Mouse (Mus musculus): ENCODE measurements around the gene Sfn. TPM values are rescaled to one million over a fixed set of nuclear protein-coding genes. Genes with fewer than 3 reads are reported as not detected.

Sfn gene
- polyA plus RNA-seq, 1 experiment = not detected

GRCm38 (mm10) chr4:133613026-133613425, 11.1 kb upstream of the Sfn start:
- WGBS = 85% methylated on average over 8 of the region's 8 CpGs

GRCm38 (mm10) chr4:133612416-133612815, 10.4 kb upstream of the Sfn start:
- WGBS = 95% methylated on average over 7 of the region's 7 CpGs
- no peak for TF ChIP-seq CTCF (IDR thresholded peaks at IDR 0.05; ENCODE audit: insufficient read depth, low read depth, low read length)
- TF ChIP-seq POLR2A (IDR thresholded peaks at IDR 0.05; ENCODE audit: insufficient read depth, low read depth, low read length) = no peak
- H3K4me1 ChIP-seq (ENCODE audit: control insufficient read depth, insufficient read depth, low read length) = peaks cover 34% of the 10 kb centered on the region
- no peak overlapping the region for H3K4me3 ChIP-seq (ENCODE audit: insufficient read depth, low read depth, low read length)
- H3K27ac ChIP-seq (ENCODE audit: insufficient read depth, low read depth, low read length) = no peak overlapping the region

More at GRCm38 (mm10) chr4:133613026-133613425, 11.1 kb upstream of the Sfn start:
- no peak overlapping the region for H3K4me3 ChIP-seq (ENCODE audit: insufficient read depth, low read depth, low read length)
- no peak overlapping the region for H3K27ac ChIP-seq (ENCODE audit: insufficient read depth, low read depth, low read length)
- peaks cover 34% of the 10 kb centered on the region for H3K4me1 ChIP-seq (ENCODE audit: control insufficient read depth, insufficient read depth, low read length)
- TF ChIP-seq CTCF (IDR thresholded peaks at IDR 0.05; ENCODE audit: insufficient read depth, low read depth, low read length) (no peak), POLR2A (IDR thresholded peaks at IDR 0.05; ENCODE audit: insufficient read depth, low read depth, low read length) (no peak)

- no peak for TF ChIP-seq CTCF (IDR thresholded peaks at IDR 0.05; ENCODE audit: insufficient read depth, low read depth, low read length)
- TF ChIP-seq POLR2A (IDR thresholded peaks at IDR 0.05; ENCODE audit: insufficient read depth, low read depth, low read length) = no peak
- H3K4me3 ChIP-seq (ENCODE audit: insufficient read depth, low read depth, low read length) = no peak overlapping the region
- peaks cover 34% of the 10 kb centered on the region for H3K4me1 ChIP-seq (ENCODE audit: control insufficient read depth, insufficient read depth, low read length)
- WGBS = over 99% methylated on average over 5 of the region's 5 CpGs
- no peak overlapping the region for H3K27ac ChIP-seq (ENCODE audit: insufficient read depth, low read depth, low read length)
Measured at GRCm38 (mm10) chr4:133611815-133612214, 9.8 kb upstream of the Sfn start.

DNA sequence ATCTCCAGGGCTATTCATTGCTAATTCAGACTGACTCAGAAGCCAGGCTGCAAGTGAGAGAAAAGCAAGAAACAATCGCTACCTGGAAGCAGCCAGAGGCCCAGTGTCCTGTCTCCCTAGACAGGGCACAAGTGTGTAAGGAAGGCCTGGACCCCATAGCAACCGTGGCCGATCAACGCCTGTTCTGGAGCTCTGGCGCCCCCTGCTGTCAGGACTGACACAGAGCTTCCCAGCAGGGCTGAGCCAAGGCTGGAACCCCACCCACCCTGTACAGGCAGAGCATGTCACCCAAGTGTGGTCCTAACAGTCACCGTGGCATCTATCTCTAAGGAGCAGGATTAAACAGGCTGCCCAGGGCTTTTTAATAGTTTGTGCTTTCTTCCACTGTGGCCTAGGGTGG, 7.8 kb upstream of the Sfn start:
- Histone ChIP-seq H3K27ac (ENCODE audit: insufficient read depth, low read depth, low read length) (no peak overlapping the region), H3K4me1 (ENCODE audit: control insufficient read depth, insufficient read depth, low read length) (peaks cover 24% of the 10 kb centered on the region), H3K4me3 (ENCODE audit: insufficient read depth, low read depth, low read length) (no peak overlapping the region)
- TF ChIP-seq POLR2A (IDR thresholded peaks at IDR 0.05; ENCODE audit: insufficient read depth, low read depth, low read length) = no peak
- TF ChIP-seq CTCF (IDR thresholded peaks at IDR 0.05; ENCODE audit: insufficient read depth, low read depth, low read length) = peak; percentile 77
- WGBS = 14% methylated on average over 6 of the region's 6 CpGs

- peaks cover 4% of the 10 kb centered on the region; the same call in 1 of the 2 replicates for H3K4me1 ChIP-seq (ENCODE audit: control insufficient read depth, insufficient read depth, low read length)
- TF ChIP-seq CTCF (IDR thresholded peaks at IDR 0.05; ENCODE audit: insufficient read depth, low read depth, low read length) (no peak), POLR2A (IDR thresholded peaks at IDR 0.05; ENCODE audit: insufficient read depth, low read depth, low read length) (no peak)
- WGBS = 90% methylated on average over 10 of the region's 10 CpGs
- H3K4me3 ChIP-seq (ENCODE audit: insufficient read depth, low read depth, low read length) = no peak overlapping the region
- no peak overlapping the region for H3K27ac ChIP-seq (ENCODE audit: insufficient read depth, low read depth, low read length)
Measured at GRCm38 (mm10) chr4:133607284-133607683, 5.3 kb upstream of the Sfn start.

DNA sequence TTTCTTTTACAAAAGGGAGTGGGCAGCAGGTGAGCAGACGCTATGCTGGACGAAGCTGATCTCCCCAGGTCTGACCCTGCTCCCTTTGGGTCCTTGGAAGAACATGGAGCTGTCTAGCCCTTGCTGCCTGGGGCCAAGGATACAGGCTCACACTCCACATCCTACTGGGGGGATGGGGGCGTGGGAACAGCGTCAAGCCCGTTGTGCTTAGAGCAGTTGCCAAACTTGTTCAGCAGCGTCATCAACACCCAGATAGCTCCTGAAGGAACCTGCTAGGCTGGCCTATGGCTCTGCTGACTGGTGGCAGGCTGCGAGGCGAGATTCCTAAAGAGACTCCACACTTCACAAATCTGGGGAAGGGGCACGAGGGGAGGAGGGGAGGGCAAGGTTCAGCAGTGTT, 3.4 kb upstream of the Sfn start:
- peaks cover 11% of the 10 kb centered on the region for H3K4me1 ChIP-seq (ENCODE audit: control insufficient read depth, insufficient read depth, low read length)
- H3K27ac ChIP-seq (ENCODE audit: insufficient read depth, low read depth, low read length) = no peak overlapping the region
- WGBS = 61% methylated on average over 9 of the region's 9 CpGs
- H3K4me3 ChIP-seq (ENCODE audit: insufficient read depth, low read depth, low read length) = no peak overlapping the region
- TF ChIP-seq CTCF (IDR thresholded peaks at IDR 0.05; ENCODE audit: insufficient read depth, low read depth, low read length) = no peak
- TF ChIP-seq POLR2A (IDR thresholded peaks at IDR 0.05; ENCODE audit: insufficient read depth, low read depth, low read length) = no peak

DNA sequence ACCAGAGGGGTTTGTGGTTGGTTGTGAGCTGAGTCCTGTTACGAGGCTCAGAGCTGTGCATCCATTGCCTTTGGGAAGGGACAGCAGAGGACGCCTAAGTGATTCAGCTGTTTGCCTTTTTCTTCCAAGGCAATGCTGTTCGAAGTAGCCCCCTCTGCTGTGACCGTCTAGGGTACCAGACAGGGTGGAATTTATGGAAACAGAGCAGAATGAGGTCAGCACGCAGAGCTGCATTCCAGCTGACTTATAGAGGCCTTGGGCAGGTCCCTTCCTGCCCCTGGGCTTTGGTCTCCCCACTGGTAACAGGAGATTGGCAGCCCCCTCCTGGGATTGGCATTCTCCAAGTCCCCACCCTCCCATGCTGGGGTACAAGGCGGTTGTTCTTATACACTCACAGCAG, 2.9 kb upstream of the Sfn start:
- 81% methylated on average over 6 of the region's 6 CpGs for WGBS
- no peak overlapping the region for H3K4me3 ChIP-seq (ENCODE audit: insufficient read depth, low read depth, low read length)
- TF ChIP-seq CTCF (IDR thresholded peaks at IDR 0.05; ENCODE audit: insufficient read depth, low read depth, low read length) = no peak
- TF ChIP-seq POLR2A (IDR thresholded peaks at IDR 0.05; ENCODE audit: insufficient read depth, low read depth, low read length) = no peak
- H3K27ac ChIP-seq (ENCODE audit: insufficient read depth, low read depth, low read length) = no peak overlapping the region
- peaks cover 14% of the 10 kb centered on the region for H3K4me1 ChIP-seq (ENCODE audit: control insufficient read depth, insufficient read depth, low read length)

- no peak overlapping the region for H3K4me3 ChIP-seq (ENCODE audit: insufficient read depth, low read depth, low read length)
- 84% methylated on average over 7 of the region's 7 CpGs for WGBS
- no peak for TF ChIP-seq CTCF (IDR thresholded peaks at IDR 0.05; ENCODE audit: insufficient read depth, low read depth, low read length)
- TF ChIP-seq POLR2A (IDR thresholded peaks at IDR 0.05; ENCODE audit: insufficient read depth, low read depth, low read length) = no peak
- peaks cover 16% of the 10 kb centered on the region for H3K4me1 ChIP-seq (ENCODE audit: control insufficient read depth, insufficient read depth, low read length)
- no peak overlapping the region for H3K27ac ChIP-seq (ENCODE audit: insufficient read depth, low read depth, low read length)
Measured at GRCm38 (mm10) chr4:133604175-133604574, 2.2 kb upstream of the Sfn start.

DNA sequence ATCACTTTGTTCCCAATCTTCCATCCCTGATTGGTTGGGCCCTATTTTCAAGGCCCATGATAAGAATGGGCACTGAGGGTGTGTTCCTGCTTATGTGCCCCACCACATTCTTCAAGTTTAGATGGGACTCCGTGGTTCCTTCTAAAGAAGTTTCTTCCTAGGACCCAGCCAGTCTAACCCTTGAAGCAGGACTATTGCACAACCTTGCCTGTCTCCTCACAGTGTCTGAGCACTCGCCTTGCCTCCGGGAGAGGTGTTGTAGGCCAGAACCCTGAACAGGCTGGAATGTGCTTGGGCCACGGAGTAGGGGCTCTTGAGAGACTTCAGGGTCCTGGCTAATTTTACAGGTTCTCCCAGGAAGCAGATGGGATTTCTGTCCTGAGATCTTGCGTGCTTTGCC, 1.1 kb upstream of the Sfn start:
- 94% methylated on average over 5 of the region's 5 CpGs for WGBS
- Histone ChIP-seq H3K4me3 (ENCODE audit: insufficient read depth, low read depth, low read length) (no peak overlapping the region), H3K4me1 (ENCODE audit: control insufficient read depth, insufficient read depth, low read length) (peaks cover 16% of the 10 kb centered on the region), H3K27ac (ENCODE audit: insufficient read depth, low read depth, low read length) (no peak overlapping the region)
- no peak for TF ChIP-seq CTCF (IDR thresholded peaks at IDR 0.05; ENCODE audit: insufficient read depth, low read depth, low read length)
- no peak for TF ChIP-seq POLR2A (IDR thresholded peaks at IDR 0.05; ENCODE audit: insufficient read depth, low read depth, low read length)

DNA sequence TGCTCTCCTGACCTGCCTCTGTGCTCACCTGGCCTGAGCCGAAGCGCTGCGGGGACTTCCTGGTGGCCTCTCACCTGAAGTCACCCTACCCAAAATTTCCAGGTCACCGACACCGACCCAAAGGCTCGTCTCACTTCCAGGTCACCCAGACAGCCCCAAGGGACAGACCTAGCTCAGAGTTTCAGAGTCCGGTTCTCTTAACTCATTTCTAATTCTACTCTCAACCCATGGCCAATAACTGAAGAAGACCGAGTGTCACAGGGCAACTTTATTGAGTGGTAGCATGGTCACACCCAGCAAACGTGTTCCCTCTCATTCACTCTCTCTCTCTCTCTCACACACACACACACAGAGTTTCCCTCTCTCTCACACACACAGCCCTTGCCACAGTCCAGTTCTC, 1.7 kb downstream of the Sfn start:
- Histone ChIP-seq H3K4me3 (ENCODE audit: insufficient read depth, low read depth, low read length) (no peak overlapping the region), H3K4me1 (ENCODE audit: control insufficient read depth, insufficient read depth, low read length) (peaks cover 20% of the 10 kb centered on the region), H3K27ac (ENCODE audit: insufficient read depth, low read depth, low read length) (no peak overlapping the region)
- 21% methylated on average over 9 of the region's 9 CpGs for WGBS
- TF ChIP-seq CTCF (IDR thresholded peaks at IDR 0.05; ENCODE audit: insufficient read depth, low read depth, low read length) (no peak), POLR2A (IDR thresholded peaks at IDR 0.05; ENCODE audit: insufficient read depth, low read depth, low read length) (no peak)

All from olfactory bulb, adult 2 months (tissue).